Comparison of ENCODE assay signal across 8 mouse cellular contexts in genomic region chr4:126181170-126181957, GRCm38 (mm10). TPM values are rescaled to one million over a fixed set of nuclear protein-coding genes. Genes with fewer than 3 reads are reported as not detected.
DNase-seq lines count a peak whose midpoint lies in the region; ATAC-seq lines count a peak whose summit lies in the region.

No protein-coding gene starts in this region.

- H3K9me3 ChIP-seq in forebrain, embryonic 14.5 days (replicated peaks; ENCODE audit: control insufficient read depth, low read length): no peaks in the 10 kb centered on the region
- no peaks in the 10 kb centered on the region for H3K9me3 ChIP-seq in forebrain, embryonic 16.5 days (ENCODE audit: control insufficient read depth, low read length)

- H3K4me1 ChIP-seq in forebrain, embryonic 14.5 days (ENCODE audit: control insufficient read depth, insufficient read depth, low read length): no peaks in the 10 kb centered on the region
- H3K4me1 ChIP-seq in forebrain, embryonic 16.5 days (replicated peaks; ENCODE audit: control insufficient read depth, insufficient read depth, low read length): 0 out of 2 replicates have a peak, but pooled peaks cover 2% of the 10 kb centered on the region

- H3K27ac ChIP-seq in forebrain, embryonic 14.5 days (ENCODE audit: low read depth, low read length): no peak overlapping the region
- H3K27ac ChIP-seq in forebrain, embryonic 16.5 days (ENCODE audit: low read length): no peak overlapping the region

- no peaks in the 10 kb centered on the region for H3K27me3 ChIP-seq in forebrain, embryonic 14.5 days (replicated peaks; ENCODE audit: control insufficient read depth, insufficient read depth, low read length)
- no peaks in the 10 kb centered on the region for H3K27me3 ChIP-seq in forebrain, embryonic 16.5 days (replicated peaks; ENCODE audit: control insufficient read depth, insufficient read depth, low read length)

- WGBS in forebrain, embryonic 14.5 days: 62% methylated on average over 7 of the region's 7 CpGs
- WGBS in forebrain, embryonic 16.5 days: 54% methylated on average over 7 of the region's 7 CpGs

- ATAC-seq in forebrain, embryonic 14.5 days: no peak
- ATAC-seq in forebrain, embryonic 16.5 days: no peak
- peak; percentile 76 for ATAC-seq in activated CD4-positive, CD25-positive, alpha-beta regulatory T cell, adult 4 months
- ATAC-seq in erythroblast, adult 5-6 weeks (replicated peaks; ENCODE audit: low FRiP score, poor library complexity, severe bottlenecking): peak; percentile 84

- H3K4me3 ChIP-seq in forebrain, embryonic 14.5 days (ENCODE audit: low read depth, low read length): no peak overlapping the region
- H3K4me3 ChIP-seq in forebrain, embryonic 16.5 days (replicated peaks; ENCODE audit: low read length): no peak overlapping the region

- H3K9ac ChIP-seq in forebrain, embryonic 14.5 days (ENCODE audit: low read length): no peak overlapping the region
- no peak overlapping the region for H3K9ac ChIP-seq in forebrain, embryonic 16.5 days (replicated peaks; ENCODE audit: low read depth, low read length)

- H3K4me2 ChIP-seq in forebrain, embryonic 14.5 days (ENCODE audit: low read length): no peak overlapping the region
- no peak overlapping the region for H3K4me2 ChIP-seq in forebrain, embryonic 16.5 days (ENCODE audit: low read length)

- DNase-seq in forebrain, embryonic 14.5 days (ENCODE audit: low spot score): peak; percentile 74
- peak; percentile 77 for DNase-seq in 3T3-L1 (ENCODE audit: low read depth, low spot score)
- DNase-seq in kidney, postnatal 10 days: peak; percentile 71
- DNase-seq in lung, postnatal 25 days (ENCODE audit: low spot score): peak; percentile 70
- DNase-seq in thymus, postnatal 0 days (ENCODE audit: low spot score): peak; percentile 62

- peaks cover 67% of the 10 kb centered on the region for H3K36me3 ChIP-seq in forebrain, embryonic 14.5 days (ENCODE audit: control insufficient read depth, insufficient read depth, low read length)
- H3K36me3 ChIP-seq in forebrain, embryonic 16.5 days (ENCODE audit: control insufficient read depth, insufficient read depth): peaks cover 18% of the 10 kb centered on the region

RNA-seq across cellular contexts. Expression of gene Sh3d21, which starts 18.1 kb away (rescaled TPM):
- 1.1 TPM in 2 replicates for polyA plus RNA-seq in forebrain, embryonic 14.5 days (2014; fragmentation: Nextera tagmentation; extraction: Ambion mirVana)
- 0.87 and 1.2 TPM in 2 replicates for polyA plus RNA-seq in forebrain, embryonic 16.5 days (2015; fragmentation: Nextera tagmentation; extraction: Ambion mirVana)
- polyA plus RNA-seq in activated CD4-positive, CD25-positive, alpha-beta regulatory T cell, adult 4 months (2017; shearing (Covaris generic)): under 1 TPM in 1 of 2 experiments, not detected in 1; 0.92 TPM
- not detected in 2 replicates for total RNA-seq in erythroblast, adult 5-6 weeks (2015; ENCODE audit: low replicate concordance)
- total RNA-seq in erythroblast, adult 5-6 weeks (2017; ENCODE audit: low replicate concordance): 0.09 and 0.70 TPM in 2 replicates
- polyA plus RNA-seq in thymus, postnatal 0 days (2015; fragmentation: Nextera tagmentation; extraction: Ambion mirVana): 2.2 and 2.7 TPM in 2 replicates

RNA-seq across cellular contexts. Expression of gene Thrap3, which starts 21.2 kb away (rescaled TPM):
- polyA plus RNA-seq in forebrain, embryonic 14.5 days (2014; fragmentation: Nextera tagmentation; extraction: Ambion mirVana): 128 and 152 TPM in 2 replicates
- 172 and 187 TPM in 2 replicates for polyA plus RNA-seq in forebrain, embryonic 16.5 days (2015; fragmentation: Nextera tagmentation; extraction: Ambion mirVana)
- 100 to 1,000 TPM; 205 to 236 TPM for polyA plus RNA-seq in activated CD4-positive, CD25-positive, alpha-beta regulatory T cell, adult 4 months (2017; shearing (Covaris generic))
- 40.5 and 74.0 TPM in 2 replicates for total RNA-seq in erythroblast, adult 5-6 weeks (2015; ENCODE audit: low replicate concordance)
- 130 and 133 TPM in 2 replicates for total RNA-seq in erythroblast, adult 5-6 weeks (2017; ENCODE audit: low replicate concordance)
- 173 and 202 TPM in 2 replicates for polyA plus RNA-seq in thymus, postnatal 0 days (2015; fragmentation: Nextera tagmentation; extraction: Ambion mirVana)

RNA-seq across cellular contexts. Expression of gene Eva1b, which starts 33.8 kb away (rescaled TPM):
- polyA plus RNA-seq in forebrain, embryonic 14.5 days (2014; fragmentation: Nextera tagmentation; extraction: Ambion mirVana): 13.4 and 14.2 TPM in 2 replicates
- 10.1 and 10.2 TPM in 2 replicates for polyA plus RNA-seq in forebrain, embryonic 16.5 days (2015; fragmentation: Nextera tagmentation; extraction: Ambion mirVana)
- 10 to 100 TPM; 18.8 to 19.0 TPM for polyA plus RNA-seq in activated CD4-positive, CD25-positive, alpha-beta regulatory T cell, adult 4 months (2017; shearing (Covaris generic))
- not detected in 2 replicates for total RNA-seq in erythroblast, adult 5-6 weeks (2015; ENCODE audit: low replicate concordance)
- total RNA-seq in erythroblast, adult 5-6 weeks (2017; ENCODE audit: low replicate concordance): not detected in 2 replicates
- polyA plus RNA-seq in thymus, postnatal 0 days (2015; fragmentation: Nextera tagmentation; extraction: Ambion mirVana): 28.2 and 28.7 TPM in 2 replicates

Comparison
In these comparisons a context has a peak if more than half of its experiments do, and no peak if none do; other contexts are left out.
1. ATAC-seq: peak in activated CD4-positive, CD25-positive, alpha-beta regulatory T cell, adult 4 months (single experiment) and erythroblast, adult 5-6 weeks (single experiment); none in forebrain, embryonic 14.5 days (single experiment) and forebrain, embryonic 16.5 days (single experiment).
2. Peak in every context shown above with its lines, with median percentiles within 50 percentile points of each other: DNase-seq.